Mouse (Mus musculus): ENCODE measurements around the gene Lrrc28. TPM values are rescaled to one million over a fixed set of nuclear protein-coding genes. Genes with fewer than 3 reads are reported as not detected.

Lrrc28 gene
- polyA plus RNA-seq, 1 experiment from 2014 or later, result 22.3 TPM

DNA sequence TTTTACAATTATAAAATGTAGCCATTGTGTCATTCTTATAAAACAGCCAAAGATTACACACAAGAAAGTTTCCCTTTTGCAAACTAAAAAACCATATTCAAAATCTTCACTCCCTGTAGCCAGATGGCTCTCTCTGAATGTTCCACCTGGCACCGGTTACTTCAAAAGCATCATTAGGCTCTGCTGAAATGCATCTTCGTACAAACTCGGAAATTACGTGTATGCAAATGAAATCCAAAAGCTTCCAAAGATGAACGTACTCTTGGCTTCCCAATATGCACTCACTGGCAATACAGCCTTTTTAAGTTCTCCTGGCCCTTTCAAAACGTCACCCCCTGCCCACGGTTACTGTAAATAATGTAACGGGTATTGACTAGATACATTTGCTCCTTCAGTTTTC is 777 bp downstream of the Lrrc28 start:
- Histone ChIP-seq H3K4me2 (replicated peaks) (peak overlapping the region; percentile 68), H3K9me3 (no peaks in the 10 kb centered on the region), H3K4me1 (peaks cover 27% of the 10 kb centered on the region), H3K27ac (no peak overlapping the region), H3K4me3 (peak overlapping the region; percentile 62), H3K36me3 (peaks cover 8% of the 10 kb centered on the region; the same call in 1 of the 2 replicates), H3K27me3 (no peaks in the 10 kb centered on the region), H3K9ac (peak overlapping the region; percentile 81)
- WGBS, result 36% methylated on average over 8 of the region's 8 CpGs
- ATAC-seq (ENCODE audit: low FRiP score, low read depth), result no peak

DNA sequence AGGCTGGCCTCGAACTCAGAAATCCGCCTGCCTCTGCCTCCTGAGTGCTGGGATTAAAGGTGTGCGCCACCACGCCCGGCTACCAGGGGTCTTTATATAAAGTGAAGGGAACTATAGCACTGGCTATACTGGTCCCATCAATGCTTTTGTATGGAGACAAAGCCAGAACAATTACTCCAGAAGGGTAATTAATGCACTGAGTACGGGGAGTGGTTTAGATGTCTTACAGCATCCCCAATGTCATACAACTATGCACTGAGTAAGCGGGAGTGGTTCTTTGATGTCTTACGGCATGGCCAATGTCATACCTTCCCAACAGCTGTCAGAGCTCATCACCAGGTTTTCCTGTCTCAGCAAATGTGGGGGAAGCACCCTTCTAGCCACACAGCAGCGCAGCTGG is 2.1 kb downstream of the Lrrc28 start:
- no peak for ATAC-seq (ENCODE audit: low FRiP score, low read depth)

DNA sequence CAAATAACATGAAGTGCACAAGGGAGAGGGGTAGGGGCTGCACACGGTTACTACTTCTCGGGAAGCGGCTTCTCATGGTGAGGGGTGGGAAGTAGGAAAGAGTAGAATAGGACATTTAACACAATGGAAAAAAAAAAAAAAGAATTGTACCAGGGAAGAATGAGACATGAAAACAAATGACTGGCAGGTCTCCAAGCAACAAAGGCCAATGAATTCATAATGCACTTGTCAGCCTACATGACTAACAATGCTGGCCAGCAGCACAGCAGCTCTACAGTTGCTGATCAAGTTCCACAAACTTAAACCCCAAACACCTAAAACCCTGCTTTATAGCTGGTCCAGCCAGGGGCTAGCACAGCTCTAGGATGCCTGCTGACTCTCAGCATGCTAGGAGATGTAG is 6.1 kb downstream of the Lrrc28 start:
- WGBS, result 95% methylated on average over 3 of the region's 3 CpGs
- Histone ChIP-seq H3K9ac (no peak overlapping the region), H3K4me1 (peaks cover 1% of the 10 kb centered on the region), H3K27me3 (no peaks in the 10 kb centered on the region), H3K36me3 (peaks cover 21% of the 10 kb centered on the region), H3K27ac (no peak overlapping the region), H3K4me2 (replicated peaks) (no peak overlapping the region), H3K9me3 (no peaks in the 10 kb centered on the region), H3K4me3 (no peak overlapping the region)
- no peak for ATAC-seq (ENCODE audit: low FRiP score, low read depth)

More for the DNA sequence above, 2.1 kb downstream of the Lrrc28 start:
- peaks cover 8% of the 10 kb centered on the region; the same call in 1 of the 2 replicates for H3K36me3 ChIP-seq
- H3K27me3 ChIP-seq, result no peaks in the 10 kb centered on the region
- 91% methylated on average over 9 of the region's 9 CpGs for WGBS
- H3K4me3 ChIP-seq, result no peak overlapping the region
- no peak overlapping the region for H3K4me2 ChIP-seq (replicated peaks)
- H3K9me3 ChIP-seq, result no peaks in the 10 kb centered on the region
- H3K27ac ChIP-seq, result no peak overlapping the region
- peaks cover 16% of the 10 kb centered on the region for H3K4me1 ChIP-seq
- no peak overlapping the region for H3K9ac ChIP-seq

DNA sequence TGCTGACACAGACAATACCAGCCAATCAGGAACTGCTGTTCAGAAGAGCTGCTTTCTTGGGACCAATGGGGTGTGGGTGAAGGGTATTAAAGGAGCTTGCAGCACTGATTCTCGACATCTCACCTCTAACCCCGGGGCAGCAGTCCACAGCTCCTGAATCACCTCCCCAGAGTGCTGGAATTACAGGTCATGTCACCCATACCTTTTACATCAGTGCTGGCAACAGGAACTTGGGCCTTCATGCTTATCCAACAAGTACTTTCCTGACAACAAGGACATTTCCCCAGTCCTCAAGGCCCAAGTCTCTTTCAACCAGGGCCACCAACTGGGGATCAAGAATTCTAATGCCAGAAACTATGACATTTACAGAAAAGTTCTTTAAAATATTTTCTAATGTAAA is 8.9 kb downstream of the Lrrc28 start:
- no peaks in the 10 kb centered on the region for H3K9me3 ChIP-seq
- WGBS, result 53% methylated on average over 2 of the region's 2 CpGs
- no peak for ATAC-seq (ENCODE audit: low FRiP score, low read depth)
- no peaks in the 10 kb centered on the region for H3K4me1 ChIP-seq
- H3K36me3 ChIP-seq, result peaks cover 24% of the 10 kb centered on the region
- no peak overlapping the region for H3K4me2 ChIP-seq (replicated peaks)
- no peaks in the 10 kb centered on the region for H3K27me3 ChIP-seq
- no peak overlapping the region for H3K4me3 ChIP-seq
- H3K9ac ChIP-seq, result no peak overlapping the region
- no peak overlapping the region for H3K27ac ChIP-seq

DNA sequence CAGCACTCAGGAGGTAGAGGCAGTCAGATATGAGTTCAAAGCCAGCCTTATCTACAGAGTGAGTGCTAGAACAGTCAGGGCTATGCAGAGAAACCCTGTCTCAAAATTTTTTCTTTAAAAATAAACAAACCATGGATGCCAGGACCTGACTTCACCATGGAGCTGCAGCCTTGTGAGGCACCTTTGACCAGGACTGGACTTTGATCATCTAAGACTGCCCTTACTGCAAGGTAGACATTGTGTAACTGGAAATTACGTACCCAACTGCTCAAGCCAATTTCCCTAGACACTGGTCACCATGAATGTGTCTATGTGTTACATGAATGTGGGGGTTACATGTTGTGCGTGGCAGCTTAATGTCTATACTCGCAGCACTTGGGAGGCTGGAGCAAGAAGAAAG is 10.9 kb downstream of the Lrrc28 start:
- no peak for ATAC-seq (ENCODE audit: low FRiP score, low read depth)
- 97% methylated on average over 3 of the region's 3 CpGs for WGBS

DNA sequence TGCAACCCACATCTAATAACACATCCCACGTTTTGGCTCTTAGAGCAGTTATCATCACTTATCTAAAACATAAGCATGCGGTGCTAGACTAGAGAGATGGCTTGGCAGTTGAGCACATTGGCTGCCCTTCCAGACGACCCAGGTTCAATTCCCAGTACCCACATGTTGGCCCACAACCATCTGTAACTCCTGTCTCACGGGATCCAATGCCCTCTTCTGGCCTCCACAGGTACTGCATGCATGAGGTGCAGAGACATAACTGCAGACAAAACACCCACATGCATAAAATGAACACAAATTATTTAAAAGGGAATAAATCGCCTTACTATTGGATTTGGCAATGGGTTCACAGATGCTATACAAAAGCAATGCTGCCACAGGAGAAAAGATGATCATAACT is 12.7 kb downstream of the Lrrc28 start:
- Histone ChIP-seq H3K4me2 (replicated peaks) (no peak overlapping the region), H3K27ac (no peak overlapping the region), H3K4me3 (no peak overlapping the region), H3K36me3 (peaks cover 20% of the 10 kb centered on the region), H3K4me1 (peaks cover 10% of the 10 kb centered on the region; the same call in 1 of the 2 replicates), H3K9ac (no peak overlapping the region), H3K27me3 (no peaks in the 10 kb centered on the region), H3K9me3 (no peaks in the 10 kb centered on the region)
- WGBS, result 86% methylated on average over 5 of the region's 5 CpGs
- no peak for ATAC-seq (ENCODE audit: low FRiP score, low read depth)

More for the DNA sequence above, 10.9 kb downstream of the Lrrc28 start:
- Histone ChIP-seq H3K4me3 (no peak overlapping the region), H3K27me3 (no peaks in the 10 kb centered on the region), H3K4me2 (replicated peaks) (no peak overlapping the region), H3K36me3 (peaks cover 19% of the 10 kb centered on the region), H3K27ac (no peak overlapping the region), H3K4me1 (peaks cover 10% of the 10 kb centered on the region; the same call in 1 of the 2 replicates), H3K9me3 (no peaks in the 10 kb centered on the region), H3K9ac (no peak overlapping the region)

DNA sequence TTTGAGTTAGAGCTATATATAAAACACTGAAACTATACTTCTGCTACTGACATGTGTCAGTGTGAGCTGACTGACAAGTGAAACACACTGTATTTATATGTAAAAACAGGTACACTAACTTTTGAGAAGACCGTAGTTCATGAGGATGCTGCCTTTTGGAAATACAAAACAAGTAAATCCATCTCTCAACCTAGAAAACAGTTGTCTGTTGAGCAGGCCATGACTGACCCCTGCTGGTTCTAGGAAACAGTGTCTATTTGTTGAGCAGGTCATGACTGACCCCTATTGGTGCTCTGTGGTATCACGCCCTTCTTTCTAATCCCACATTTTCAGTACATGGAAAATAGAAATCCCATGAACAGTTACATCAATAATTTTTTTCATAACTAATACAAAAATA is 14.3 kb downstream of the Lrrc28 start:
- Histone ChIP-seq H3K4me3 (no peak overlapping the region), H3K4me1 (peaks cover 10% of the 10 kb centered on the region; the same call in 1 of the 2 replicates), H3K9me3 (no peaks in the 10 kb centered on the region), H3K27me3 (no peaks in the 10 kb centered on the region), H3K9ac (no peak overlapping the region), H3K27ac (no peak overlapping the region), H3K4me2 (replicated peaks) (no peak overlapping the region), H3K36me3 (peaks cover 26% of the 10 kb centered on the region)
- no peak; the same call in 1 of the 2 replicates for ATAC-seq (ENCODE audit: low FRiP score, low read depth)
- 14% methylated on average over 2 of the region's 2 CpGs for WGBS

DNA sequence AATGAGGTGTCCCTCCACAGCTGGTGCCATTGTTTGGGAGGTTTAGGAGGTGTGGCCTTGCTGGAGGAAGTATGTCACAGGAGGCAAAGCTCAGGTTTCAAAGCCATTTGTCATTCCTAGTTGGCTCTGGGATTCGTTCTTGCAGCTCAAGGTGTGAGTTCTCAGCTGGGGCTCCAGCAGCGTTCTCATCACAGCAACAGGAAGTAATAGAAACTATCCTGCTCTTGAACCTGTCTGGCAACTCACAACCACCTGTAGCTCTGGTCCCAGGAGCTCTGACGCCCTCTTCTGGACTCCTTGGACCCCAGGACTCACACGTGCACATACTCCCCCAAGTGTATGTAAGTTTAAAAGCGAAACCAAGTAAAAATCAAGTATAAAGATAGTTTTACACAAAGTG is 15.4 kb downstream of the Lrrc28 start:
- Histone ChIP-seq H3K27ac (no peak overlapping the region), H3K4me1 (peaks cover 10% of the 10 kb centered on the region; the same call in 1 of the 2 replicates), H3K4me3 (no peak overlapping the region), H3K36me3 (peaks cover 24% of the 10 kb centered on the region), H3K27me3 (no peaks in the 10 kb centered on the region), H3K9me3 (no peaks in the 10 kb centered on the region), H3K9ac (no peak overlapping the region), H3K4me2 (replicated peaks) (no peak overlapping the region)
- WGBS, result 41% methylated on average over 5 of the region's 5 CpGs
- ATAC-seq (ENCODE audit: low FRiP score, low read depth), result no peak

DNA sequence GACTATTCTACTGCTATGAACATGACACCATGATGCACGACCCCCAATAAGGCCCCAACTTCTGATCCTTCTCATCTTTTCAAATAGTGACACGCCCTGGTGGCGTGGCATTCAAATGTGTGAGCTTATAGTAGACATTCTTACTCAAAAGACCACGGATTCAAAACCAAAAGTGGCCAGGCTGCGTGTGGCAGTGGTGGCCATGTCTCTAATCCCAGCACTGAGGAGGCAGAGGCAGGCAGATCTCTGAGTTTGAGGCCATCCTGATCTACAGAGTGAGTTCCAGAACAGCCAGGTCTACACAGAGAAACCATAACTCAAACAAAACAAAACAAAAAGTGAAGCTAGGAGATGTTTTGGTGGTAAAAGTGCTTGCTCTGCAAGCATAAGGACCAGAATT is 18.4 kb downstream of the Lrrc28 start:
- Histone ChIP-seq H3K4me1 (peaks cover 17% of the 10 kb centered on the region), H3K27me3 (no peaks in the 10 kb centered on the region), H3K4me2 (replicated peaks) (no peak overlapping the region), H3K9ac (no peak overlapping the region), H3K36me3 (peaks cover 14% of the 10 kb centered on the region), H3K9me3 (no peaks in the 10 kb centered on the region), H3K4me3 (no peak overlapping the region), H3K27ac (no peak overlapping the region)
- ATAC-seq (ENCODE audit: low FRiP score, low read depth), result no peak
- 88% methylated on average over 5 of the region's 5 CpGs for WGBS

DNA sequence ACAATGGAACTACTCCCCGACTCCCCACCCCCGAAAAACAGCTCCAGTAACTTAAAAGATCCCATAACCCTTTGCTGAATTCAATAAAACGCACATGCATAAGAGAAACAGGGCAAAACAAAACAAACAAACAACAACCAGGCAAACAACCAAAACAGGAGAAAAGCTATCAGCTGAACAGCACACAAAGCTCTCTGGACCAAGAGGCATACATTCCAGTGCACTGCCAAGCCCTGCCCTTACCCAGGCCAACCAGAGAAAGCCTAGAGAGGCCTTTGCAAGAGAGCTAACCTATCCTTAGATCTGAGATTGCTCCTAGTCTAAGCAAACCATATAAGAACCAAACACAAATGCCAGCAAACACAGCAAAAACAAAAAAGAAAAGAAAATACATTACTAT is 22.9 kb downstream of the Lrrc28 start:
- no peaks in the 10 kb centered on the region for H3K27me3 ChIP-seq
- no peak overlapping the region for H3K4me2 ChIP-seq (replicated peaks)
- no peak overlapping the region for H3K27ac ChIP-seq
- peaks cover 8% of the 10 kb centered on the region for H3K36me3 ChIP-seq
- no peak for ATAC-seq (ENCODE audit: low FRiP score, low read depth)
- H3K4me3 ChIP-seq, result no peak overlapping the region
- H3K4me1 ChIP-seq, result peaks cover 29% of the 10 kb centered on the region
- no peaks in the 10 kb centered on the region for H3K9me3 ChIP-seq
- WGBS, result 48% methylated on average over 3 of the region's 3 CpGs
- H3K9ac ChIP-seq, result no peak overlapping the region

DNA sequence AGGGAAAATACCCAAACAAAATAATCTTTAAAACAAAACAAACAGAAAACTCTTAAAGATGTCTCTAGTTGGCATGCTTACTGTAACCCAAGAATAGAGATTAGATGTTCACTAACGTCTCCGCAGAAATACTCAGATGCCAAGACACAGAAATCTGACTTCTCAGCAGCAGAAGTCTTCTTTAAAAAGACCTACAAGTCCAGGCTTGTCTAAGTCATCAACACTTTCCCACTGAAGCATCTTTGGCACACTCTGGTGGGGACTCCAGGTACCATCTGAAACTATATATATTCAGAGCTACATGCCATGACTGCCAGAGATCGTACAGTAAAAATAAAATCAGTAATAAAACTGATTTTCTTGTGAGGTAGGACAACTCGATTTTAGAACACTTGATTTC is 25.2 kb downstream of the Lrrc28 start:
- Histone ChIP-seq H3K4me1 (peaks cover 47% of the 10 kb centered on the region), H3K9ac (no peak overlapping the region), H3K9me3 (no peaks in the 10 kb centered on the region), H3K27ac (no peak overlapping the region), H3K36me3 (no peaks in the 10 kb centered on the region), H3K4me3 (no peak overlapping the region), H3K27me3 (no peaks in the 10 kb centered on the region), H3K4me2 (replicated peaks) (no peak overlapping the region)
- 46% methylated on average over 4 of the region's 4 CpGs for WGBS
- no peak for ATAC-seq (ENCODE audit: low FRiP score, low read depth)

DNA sequence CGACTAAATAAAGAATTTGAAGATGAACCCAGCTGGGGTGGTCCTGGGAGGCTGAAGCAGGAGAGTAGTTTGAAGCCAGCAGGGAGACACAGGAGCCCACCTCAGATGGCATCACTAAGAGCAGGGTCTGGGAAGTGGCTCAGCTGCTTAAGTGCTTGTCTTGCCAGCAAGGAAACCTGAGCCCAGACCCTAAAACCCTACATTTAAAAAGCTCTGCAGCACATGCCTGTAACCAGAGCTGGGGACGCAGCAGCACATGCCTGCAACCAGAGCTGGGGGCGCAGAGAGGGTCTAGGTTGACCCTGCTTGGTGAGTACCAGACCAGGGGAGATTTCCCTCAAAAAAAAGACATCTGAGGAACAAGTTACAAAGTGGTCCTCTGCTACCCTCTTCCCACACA is 26.8 kb downstream of the Lrrc28 start:
- H3K4me1 ChIP-seq, result peaks cover 59% of the 10 kb centered on the region
- ATAC-seq (ENCODE audit: low FRiP score, low read depth), result peak; percentile 67
- no peak overlapping the region for H3K4me3 ChIP-seq
- no peaks in the 10 kb centered on the region for H3K27me3 ChIP-seq
- H3K9me3 ChIP-seq, result no peaks in the 10 kb centered on the region
- 34% methylated on average over 3 of the region's 3 CpGs for WGBS
- H3K36me3 ChIP-seq, result no peaks in the 10 kb centered on the region
- no peak overlapping the region for H3K9ac ChIP-seq
- H3K4me2 ChIP-seq (replicated peaks), result no peak overlapping the region
- peak overlapping the region; percentile 40; the same call in 1 of the 2 replicates for H3K27ac ChIP-seq

DNA sequence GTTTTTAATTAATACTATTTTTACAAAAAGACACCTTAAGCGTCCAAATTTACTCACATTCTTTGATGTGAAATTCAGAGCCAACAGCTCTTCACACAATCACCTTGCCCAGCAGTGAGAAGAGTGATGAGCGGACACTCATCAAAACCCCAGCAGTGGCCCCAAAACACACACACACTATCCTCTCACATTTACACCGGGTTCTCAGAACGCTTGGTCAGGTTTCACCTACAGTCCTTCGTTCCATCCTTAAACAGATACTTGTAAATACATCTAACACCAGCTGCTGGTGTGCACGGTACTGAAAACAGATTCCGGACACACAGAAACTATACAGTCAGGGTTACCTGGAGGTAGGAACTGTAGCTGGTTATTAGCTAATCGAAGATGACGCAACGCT is 27.4 kb downstream of the Lrrc28 start:
- peak overlapping the region; percentile 40; the same call in 1 of the 2 replicates for H3K27ac ChIP-seq
- no peaks in the 10 kb centered on the region for H3K27me3 ChIP-seq
- no peak overlapping the region for H3K4me2 ChIP-seq (replicated peaks)
- H3K4me3 ChIP-seq, result no peak overlapping the region
- no peak overlapping the region for H3K9ac ChIP-seq
- H3K4me1 ChIP-seq, result peaks cover 59% of the 10 kb centered on the region
- H3K9me3 ChIP-seq, result no peaks in the 10 kb centered on the region
- no peaks in the 10 kb centered on the region for H3K36me3 ChIP-seq
- 84% methylated on average over 10 of the region's 10 CpGs for WGBS
- ATAC-seq (ENCODE audit: low FRiP score, low read depth), result no peak
